Mouse (Mus musculus): ENCODE results near the gene Hspa13.

DNA sequence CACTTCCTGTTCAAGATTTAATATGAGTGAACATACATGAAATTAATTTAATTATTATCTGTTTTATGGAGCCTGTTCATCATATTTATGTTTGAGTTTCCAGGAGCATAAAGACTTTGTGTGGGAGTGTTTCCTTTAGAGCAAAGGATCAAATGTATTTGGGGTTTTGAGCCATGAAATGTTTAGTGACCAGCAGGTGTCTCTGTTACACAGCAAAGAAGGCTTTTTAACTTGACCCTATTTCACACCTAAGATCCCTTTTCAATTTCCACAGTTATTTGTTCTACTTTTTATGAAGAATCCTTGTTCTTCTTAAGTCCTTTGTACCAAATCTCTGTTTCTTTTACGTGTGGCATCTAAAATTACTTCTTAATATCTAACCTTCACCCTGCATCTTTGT, 12.4 kb upstream of the Hspa13 start:
- TF ChIP-seq FLI1 (IDR thresholded peaks at IDR 0.05; ENCODE audit: low read length): no peak
- TF ChIP-seq GATA1 (IDR thresholded peaks at IDR 0.05; ENCODE audit: borderline replicate concordance, low read length): no peak

All from megakaryocyte, embryonic 14.5 days (primary cell).